Mouse (Mus musculus) bone marrow, adult 2 months (tissue): ENCODE data around the gene Mslnl.

Experiments
- CTCF ChIP-seq: fragments of 200-500 bp; IDR thresholded peaks from 2 replicates; pipeline ENCODE4 v1.5.1; 2011; ENCODE audit warnings: low read length, control low read depth; ENCODE audit not compliant: control insufficient read depth, insufficient read depth
- POLR2A ChIP-seq: fragments of 200-500 bp; IDR thresholded peaks from 2 replicates; pipeline ENCODE4 v1.6.1; 2011; ENCODE audit warnings: low read depth, mild to moderate bottlenecking, control low read depth, low read length, borderline replicate concordance; ENCODE audit not compliant: control insufficient read depth

- TF ChIP-seq CTCF (no peak), POLR2A (no peak)
These were observed 45.5 kb downstream of the Mslnl start for GRCm38 (mm10) chr17:25781339-25781738.
